Mouse (Mus musculus) retina, embryonic 14.5 days (tissue): ENCODE results near the gene Sdk1.

Source experiments
- DNase-seq: peaks from one replicate; pipeline ENCODE4 v3.0.0-alpha.2; 2015; ENCODE audit warnings: low spot score

Gene Sdk1

GRCm38 (mm10) chr5:141240841-141241543 lies at the start of gene Sdk1:
Sdk1 (plus strand) TSS chr5:141241490.
- peak; percentile 98 for DNase-seq

- DNase-seq: no peak
These were observed 44.0 kb upstream of the Sdk1 start for GRCm38 (mm10) chr5:141197278-141197677.

- DNase-seq: peak; percentile 72
These were observed 38.8 kb upstream of the Sdk1 start for GRCm38 (mm10) chr5:141202276-141203065.

- no peak for DNase-seq
These were observed 34.2 kb upstream of the Sdk1 start for GRCm38 (mm10) chr5:141207061-141207460.

GRCm38 (mm10) chr5:141225243-141225642 lies 16.0 kb upstream of the Sdk1 start:
- no peak for DNase-seq

- DNase-seq: no peak
These were observed 7.0 kb upstream of the Sdk1 start for GRCm38 (mm10) chr5:141234326-141234725.

GRCm38 (mm10) chr5:141239401-141239800 lies 1.9 kb upstream of the Sdk1 start:
- no peak for DNase-seq

- DNase-seq: peak; percentile 35
These were observed 849 bp upstream of the Sdk1 start for GRCm38 (mm10) chr5:141240441-141240840.

GRCm38 (mm10) chr5:141241645-141242284 lies 475 bp downstream of the Sdk1 start:
- no peak for DNase-seq

- peak; percentile 51 for DNase-seq
These were observed 2.1 kb downstream of the Sdk1 start for GRCm38 (mm10) chr5:141243253-141243965.

- DNase-seq: no peak
These were observed 23.0 kb downstream of the Sdk1 start for GRCm38 (mm10) chr5:141264253-141264652.

- no peak for DNase-seq
These were observed 35.8 kb downstream of the Sdk1 start for GRCm38 (mm10) chr5:141277112-141277511.

GRCm38 (mm10) chr5:141281751-141282150 lies 40.5 kb downstream of the Sdk1 start:
- no peak for DNase-seq

GRCm38 (mm10) chr5:141289611-141290010 lies 48.3 kb downstream of the Sdk1 start:
- DNase-seq: no peak

- DNase-seq: no peak
These were observed 54.0 kb downstream of the Sdk1 start for GRCm38 (mm10) chr5:141295240-141295639.

GRCm38 (mm10) chr5:141302287-141302694 lies 61.0 kb downstream of the Sdk1 start:
- DNase-seq: no peak

GRCm38 (mm10) chr5:141303746-141304145 lies 62.5 kb downstream of the Sdk1 start:
- no peak for DNase-seq

- no peak for DNase-seq
These were observed 63.4 kb downstream of the Sdk1 start for GRCm38 (mm10) chr5:141304706-141305105.

GRCm38 (mm10) chr5:141310641-141311040 lies 69.4 kb downstream of the Sdk1 start:
- no peak for DNase-seq

GRCm38 (mm10) chr5:141311801-141312200 lies 70.5 kb downstream of the Sdk1 start:
- DNase-seq: no peak

- DNase-seq: no peak
These were observed 71.0 kb downstream of the Sdk1 start for GRCm38 (mm10) chr5:141312305-141312704.

- DNase-seq: no peak
These were observed 75.8 kb downstream of the Sdk1 start for GRCm38 (mm10) chr5:141317095-141317494.
